Mouse (Mus musculus): ENCODE measurements around the gene Spsb2.
A peak's percentile ranks its signal among the peaks of the same experiment; 100 is the strongest.

Gene Spsb2

GRCm38 (mm10) chr6:124857840-124858530 lies 49.5 kb downstream of the Spsb2 start:
- DNase-seq (ENCODE audit: low spot score) = no peak

GRCm38 (mm10) chr6:124858561-124859318 lies 50.3 kb downstream of the Spsb2 start:
- no peak for DNase-seq (ENCODE audit: low spot score)

GRCm38 (mm10) chr6:124859725-124860124 lies 51.3 kb downstream of the Spsb2 start:
- peak; percentile 70 for DNase-seq (ENCODE audit: low spot score)
